Mouse (Mus musculus) bone marrow macrophage, adult 2 months (primary cell): ENCODE data around the gene Ogg1.

Experiments
- CTCF ChIP-seq: IDR thresholded peaks from 2 replicates; pipeline ENCODE4 v1.5.1; 2012; ENCODE audit warnings: low read depth, mild to moderate bottlenecking, low read length, moderate library complexity
- POLR2A ChIP-seq: IDR thresholded peaks from 2 replicates; pipeline ENCODE4 v1.6.1; 2012; ENCODE audit warnings: mild to moderate bottlenecking, low read depth, low read length, borderline replicate concordance

GRCm38 (mm10) chr6:113384351-113384927 is 57.7 kb downstream of the Ogg1 start:
- TF ChIP-seq CTCF, result no peak
- no peak for TF ChIP-seq POLR2A
